Mouse (Mus musculus): Measurements from ENCODE around the gene Ube2l6.
A peak's percentile ranks its signal among the peaks of the same experiment; 100 is the strongest.

Ube2l6 gene

DNA sequence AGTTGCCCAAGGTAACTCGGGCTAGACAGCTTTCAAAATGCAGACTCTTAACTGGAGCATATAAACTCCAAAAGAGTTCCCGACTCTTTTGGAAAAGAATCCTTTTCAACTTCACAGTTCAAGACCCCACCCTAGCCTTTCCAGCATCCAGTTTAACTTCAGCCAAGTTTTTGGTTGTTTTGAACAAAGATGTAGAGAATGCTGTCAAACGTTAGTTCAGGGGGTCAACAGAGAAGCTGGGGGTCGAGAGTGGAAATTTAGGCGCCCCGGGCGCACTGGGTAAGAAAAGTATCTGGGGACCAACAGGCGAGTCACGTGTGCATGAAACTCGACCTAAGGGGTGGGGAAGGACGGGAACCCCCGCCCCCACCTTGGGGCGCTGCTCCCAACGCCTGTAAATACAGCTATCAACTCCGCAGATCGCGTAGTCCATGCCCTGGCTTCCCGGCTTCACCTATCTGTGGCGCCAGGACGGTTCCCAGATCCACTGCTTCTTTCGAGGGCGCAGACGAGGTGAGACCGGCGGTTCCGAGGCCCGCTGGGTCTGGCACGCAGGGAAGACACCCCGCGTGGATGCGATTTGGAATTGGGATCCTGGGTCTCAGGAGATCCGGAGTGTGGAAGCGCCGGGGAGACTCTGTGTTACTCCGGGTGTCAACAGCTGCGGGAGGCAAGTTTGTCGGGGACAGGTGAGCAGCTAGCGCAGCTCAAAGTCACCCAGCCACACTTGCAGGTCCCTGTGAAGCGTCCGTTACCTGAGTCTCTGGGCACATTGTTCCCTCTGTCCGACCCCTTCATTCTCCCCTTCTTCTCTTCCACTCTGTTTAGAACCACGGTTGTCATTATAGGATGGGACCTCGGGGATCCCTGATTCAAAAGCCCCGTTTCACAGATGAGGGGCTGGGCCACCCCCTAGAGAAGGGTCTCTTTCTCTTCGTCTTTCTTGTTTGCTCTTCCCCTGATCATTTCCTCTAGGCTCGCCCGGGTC, 40.7 kb downstream of the Ube2l6 start:
- no peak for DNase-seq (ENCODE audit: low spot score)

DNA sequence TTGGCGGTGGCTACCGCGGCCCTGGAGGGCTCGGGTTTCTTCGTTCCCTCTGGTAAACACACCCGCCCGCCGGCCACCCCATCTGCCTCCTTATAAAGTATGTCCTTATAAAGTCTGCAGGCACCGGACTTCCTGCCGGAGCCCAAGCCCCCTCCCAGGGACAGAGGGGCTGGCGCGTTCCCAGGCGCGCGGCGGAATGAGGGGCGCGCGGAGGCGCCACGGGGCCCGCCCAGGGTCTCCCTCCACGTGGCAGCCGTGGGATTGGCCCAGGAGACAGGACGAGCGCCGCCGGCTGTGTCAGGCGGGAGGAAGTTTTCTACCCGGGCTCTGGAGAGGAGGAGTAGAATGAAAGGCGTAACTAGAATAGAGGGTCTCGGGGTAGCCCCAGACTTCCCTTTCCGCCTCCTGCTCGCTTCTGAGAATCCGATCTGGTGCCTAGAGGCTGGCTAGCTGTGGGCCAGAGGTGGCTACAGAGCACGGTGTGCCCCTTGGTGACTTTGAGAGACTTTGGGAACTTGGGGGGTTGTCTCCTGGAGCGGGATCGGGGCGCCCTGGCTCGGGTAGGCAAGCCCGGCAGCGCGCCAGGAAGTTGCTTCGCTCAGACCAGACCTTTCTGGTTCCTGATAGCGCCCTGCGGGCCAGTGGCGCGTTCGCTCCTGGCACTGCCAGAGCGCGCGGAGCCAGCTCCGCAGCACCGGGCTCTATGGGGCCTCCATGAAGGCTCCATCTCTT, 41.6 kb downstream of the Ube2l6 start:
- DNase-seq (ENCODE audit: low spot score), result peak; percentile 69

- no peak for DNase-seq (ENCODE audit: low spot score)
These were observed 42.3 kb downstream of the Ube2l6 start for GRCm38 (mm10) chr2:84840748-84841563.

GRCm38 (mm10) chr2:84841905-84842304, 43.3 kb downstream of the Ube2l6 start:
- no peak for DNase-seq (ENCODE audit: low spot score)

DNA sequence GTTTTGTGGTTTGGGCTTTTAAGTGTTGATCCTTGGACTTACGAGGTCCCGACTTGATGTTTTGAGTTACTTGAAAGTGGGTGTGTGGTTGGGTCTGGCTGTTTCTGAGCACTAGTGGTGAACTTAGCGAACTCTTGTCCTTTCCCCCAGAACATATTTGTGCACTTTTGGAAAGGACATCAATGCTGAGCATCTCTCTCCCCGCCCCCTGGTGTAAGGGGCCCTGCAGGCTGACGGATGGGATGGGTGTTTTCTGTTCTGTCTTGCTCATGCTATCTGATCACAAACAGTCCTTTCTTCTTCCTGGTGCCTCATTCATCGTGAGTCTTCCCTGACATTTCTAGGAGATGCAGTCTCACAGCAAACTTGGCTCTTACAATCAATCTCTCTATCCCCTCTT, 45.0 kb downstream of the Ube2l6 start:
- DNase-seq (ENCODE audit: low spot score), result no peak

DNA sequence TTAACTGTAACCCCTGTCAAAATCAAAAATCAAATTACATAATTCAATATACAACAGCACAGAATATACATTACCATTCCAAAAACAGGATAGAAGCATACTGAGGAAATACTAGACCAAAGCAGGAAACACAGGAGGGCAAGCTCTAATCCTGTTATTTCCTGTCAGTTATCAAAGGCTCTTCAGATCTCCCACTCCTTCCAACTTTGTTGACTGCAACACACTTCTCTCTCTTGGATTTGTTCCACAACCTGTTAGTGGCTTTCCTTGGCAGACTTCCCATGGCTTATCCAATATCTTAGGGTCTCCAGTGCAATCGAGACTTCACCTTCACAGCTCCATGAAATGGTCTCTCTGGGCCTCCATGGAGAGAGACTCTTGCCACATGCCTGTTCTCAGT, 46.6 kb downstream of the Ube2l6 start:
- no peak for DNase-seq (ENCODE audit: low spot score)

DNA sequence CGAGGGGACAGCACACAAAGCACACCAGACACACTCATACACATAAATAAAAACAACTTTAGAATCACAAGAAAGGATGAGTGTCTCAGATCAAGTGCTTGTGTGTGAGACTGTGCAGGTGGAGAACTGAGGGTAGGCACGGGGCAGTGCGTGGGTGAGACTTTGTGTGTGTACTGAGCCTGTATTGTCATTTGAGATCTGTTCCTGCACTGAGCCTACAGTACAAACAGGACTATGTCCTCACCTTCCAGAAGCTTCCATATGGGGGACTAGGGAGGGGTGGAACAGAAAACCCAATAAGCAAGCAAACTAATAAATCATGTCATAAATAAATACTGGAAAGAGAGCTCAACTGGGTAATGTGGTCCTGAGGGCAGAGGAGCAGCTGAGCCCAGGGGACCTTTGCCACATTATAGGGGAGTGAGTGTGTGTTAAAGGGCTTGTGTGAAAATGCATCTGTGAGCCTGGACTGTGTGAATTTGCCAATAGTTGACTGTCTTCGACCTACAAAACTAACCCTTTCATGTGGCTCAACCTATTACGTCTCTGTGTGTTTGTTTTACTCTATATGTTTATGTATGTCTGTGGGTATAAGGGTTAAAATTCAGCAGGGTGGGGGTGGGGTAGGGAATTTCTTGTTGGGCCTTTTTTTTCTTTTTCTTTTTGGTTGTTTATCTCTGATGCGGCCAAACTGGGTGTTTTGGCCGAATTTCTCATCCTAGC, 51.9 kb downstream of the Ube2l6 start:
- DNase-seq (ENCODE audit: low spot score), result no peak

DNA sequence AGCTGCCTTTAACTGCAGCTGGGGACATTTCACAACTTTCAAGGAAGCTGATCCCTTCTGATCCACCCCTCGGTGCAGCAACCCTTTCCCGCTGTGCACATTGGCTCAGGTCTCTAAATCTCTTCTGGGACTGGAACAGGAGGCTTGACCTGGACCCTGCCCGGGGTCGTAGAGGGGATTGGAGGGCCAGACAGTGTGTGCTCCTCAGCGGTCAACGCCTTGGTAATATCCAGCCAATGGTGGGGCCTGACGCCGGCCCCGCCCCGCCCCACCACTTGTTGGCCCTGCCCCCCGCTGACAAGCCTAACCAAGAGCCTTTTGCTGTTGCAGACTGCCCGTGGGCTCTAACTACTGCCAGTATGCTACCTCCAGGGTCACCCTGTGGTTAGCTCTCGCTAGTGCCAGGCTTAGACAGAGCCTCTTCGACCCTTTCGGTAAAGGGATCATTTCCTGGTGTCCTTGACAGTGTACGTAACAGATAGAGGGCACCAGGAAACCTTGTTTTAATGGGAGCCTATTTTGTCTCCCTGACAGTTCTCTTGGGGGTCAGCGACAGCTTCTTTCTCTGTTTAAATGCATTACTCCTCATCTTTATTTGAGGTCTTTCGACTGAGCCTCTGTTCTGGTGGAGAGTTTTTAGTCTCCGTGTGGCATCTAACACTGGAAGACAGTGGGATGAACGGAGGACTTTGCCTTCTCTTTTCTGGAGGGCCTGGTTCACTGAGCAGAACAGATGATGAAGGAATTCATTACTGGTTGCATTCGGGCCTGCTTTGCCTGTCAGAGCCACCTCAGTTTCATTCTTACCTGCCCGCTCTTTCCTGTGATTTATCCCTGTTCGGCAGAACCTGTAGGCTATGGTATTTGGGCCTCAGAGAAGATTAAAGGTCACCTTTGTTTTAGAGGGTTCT, 52.8 kb downstream of the Ube2l6 start:
- peak; percentile 58 for DNase-seq (ENCODE audit: low spot score)

DNA sequence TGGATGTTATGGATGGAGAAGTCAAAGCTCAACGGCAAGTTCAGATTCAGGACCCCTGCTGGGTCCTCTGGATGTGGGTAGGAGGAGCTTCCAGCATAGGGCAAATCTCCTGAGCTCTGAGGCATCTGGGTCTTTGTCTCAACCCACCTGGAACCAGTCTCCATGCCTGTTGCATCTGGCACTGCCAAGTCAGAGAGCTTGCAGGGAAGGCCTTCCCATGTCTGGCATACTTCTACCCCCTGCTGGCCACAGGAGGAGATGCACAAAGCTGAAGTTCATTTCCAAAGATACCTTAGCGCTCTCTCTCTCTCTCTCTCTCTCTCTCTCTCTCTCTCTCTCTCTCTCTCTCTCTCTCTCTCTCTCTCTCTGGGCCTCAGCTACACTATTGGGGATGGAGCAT, 57.1 kb downstream of the Ube2l6 start:
- DNase-seq (ENCODE audit: low spot score), result no peak

DNA sequence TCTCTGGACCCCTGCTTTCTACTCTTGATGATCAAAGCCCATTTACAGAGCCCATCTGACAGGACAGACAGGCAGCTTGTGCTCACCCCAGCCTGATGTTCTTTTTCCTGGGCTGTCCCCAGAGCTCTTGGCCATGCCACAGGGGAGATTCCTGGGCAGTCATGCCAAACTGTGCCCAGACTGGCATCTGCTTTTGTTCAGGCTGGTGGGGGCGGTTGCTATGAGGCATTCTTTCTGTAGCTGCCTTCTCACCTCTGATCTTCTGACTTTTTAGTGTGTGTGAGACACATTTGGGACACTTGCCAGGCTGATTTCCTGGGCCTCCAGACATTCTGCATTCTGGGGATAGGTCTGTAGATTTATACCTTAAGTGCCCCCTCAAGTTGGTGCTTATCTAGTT, 59.9 kb downstream of the Ube2l6 start:
- no peak for DNase-seq (ENCODE audit: low spot score)

All from testis, postnatal 14 days (tissue).